Mouse (Mus musculus) right cerebral cortex, postnatal 10 days (tissue): ENCODE measurements around the gene Lzic.

ENCODE experiments used
- DNase-seq, 2 experiments: peaks; one replicate each; pipeline ENCODE4 v3.0.0; 2021; ENCODE audit warnings: low spot score in 2 of 2

Gene Lzic

DNA sequence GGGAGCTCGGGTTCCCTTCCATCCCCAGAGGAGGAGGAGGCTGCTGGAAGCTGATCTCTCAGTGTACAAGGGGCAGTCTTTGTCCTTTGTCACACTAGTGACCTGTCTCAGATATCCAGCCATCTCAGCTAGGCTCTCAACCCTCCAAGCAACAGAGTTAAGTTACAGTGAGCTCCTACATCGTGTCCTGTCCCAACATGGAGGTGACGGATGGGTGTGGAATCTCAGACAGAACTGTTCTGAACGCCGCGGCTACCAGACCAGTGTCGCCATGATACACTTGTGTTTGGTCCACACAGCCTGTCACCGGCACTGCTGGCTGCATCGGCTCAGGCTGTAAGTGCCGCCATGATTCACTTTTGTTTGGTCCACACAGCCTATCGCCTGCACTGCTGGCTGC lies 8.0 kb upstream of the Lzic start, which contains the start of gene Tmem274:
TSS of gene Tmem274 (plus strand) at position 301 of the 400 bp plus-strand sequence.
- no peak for DNase-seq

DNA sequence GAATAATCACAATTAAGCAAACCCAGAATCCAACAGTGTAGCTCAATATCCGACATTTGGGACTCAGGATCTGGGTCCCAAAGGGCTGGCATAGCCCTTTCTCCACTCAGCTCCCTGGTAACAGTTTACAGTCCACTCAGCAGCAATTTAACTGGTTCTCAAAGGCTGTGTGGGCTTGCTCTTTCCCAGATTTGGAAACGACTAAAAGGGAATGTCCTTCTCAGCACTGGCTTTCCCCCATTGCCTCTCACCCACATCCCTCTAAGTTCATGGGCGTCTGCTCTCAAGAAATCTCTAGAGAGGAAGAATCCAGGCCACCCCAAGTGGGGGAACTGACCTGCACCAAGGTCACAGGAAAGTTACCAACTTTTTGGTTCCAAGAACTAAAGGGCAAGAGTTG lies 463 bp upstream of the Lzic start:
- no peak for DNase-seq

DNA sequence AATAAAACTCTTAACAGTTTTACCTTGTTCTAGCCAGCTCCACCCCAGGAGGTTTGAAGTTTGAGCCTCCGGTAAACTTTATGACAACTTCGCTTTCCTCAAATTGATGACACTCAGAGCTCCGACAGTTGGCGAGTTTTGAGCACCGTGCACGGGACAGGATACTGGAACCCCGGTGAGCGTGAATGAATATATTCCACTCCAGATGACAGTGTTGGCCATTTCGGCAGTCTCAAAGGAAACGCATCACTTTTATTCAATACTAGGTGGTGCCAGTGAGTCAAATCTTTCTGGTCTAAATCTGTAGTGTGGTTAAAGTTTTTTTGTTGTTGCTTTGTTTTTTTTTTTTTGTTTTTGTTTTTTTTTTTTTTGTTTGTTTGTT lies 787 bp downstream of the Lzic start:
- DNase-seq, result peak in 1 of 2 experiments; percentile 49

DNA sequence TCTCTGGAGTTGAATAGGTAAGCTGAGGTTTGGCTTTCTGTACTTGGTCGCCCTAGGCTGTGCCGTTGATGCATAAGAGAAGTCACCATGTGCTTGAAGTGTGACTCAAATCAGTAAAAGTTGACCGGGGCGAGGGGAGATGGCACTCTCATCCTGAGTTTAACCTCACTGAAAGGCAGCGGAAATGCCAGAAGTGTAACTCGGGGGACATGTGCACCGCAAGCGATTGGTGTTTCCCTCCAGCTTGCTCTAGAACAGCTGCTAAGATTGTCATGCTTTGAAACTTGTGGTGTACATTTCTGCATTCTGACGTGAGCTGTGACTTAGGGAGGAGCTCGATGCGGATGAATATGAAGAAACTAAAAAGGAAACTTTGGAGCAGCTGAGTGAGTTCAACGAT lies 2.7 kb downstream of the Lzic start:
- no peak for DNase-seq

DNA sequence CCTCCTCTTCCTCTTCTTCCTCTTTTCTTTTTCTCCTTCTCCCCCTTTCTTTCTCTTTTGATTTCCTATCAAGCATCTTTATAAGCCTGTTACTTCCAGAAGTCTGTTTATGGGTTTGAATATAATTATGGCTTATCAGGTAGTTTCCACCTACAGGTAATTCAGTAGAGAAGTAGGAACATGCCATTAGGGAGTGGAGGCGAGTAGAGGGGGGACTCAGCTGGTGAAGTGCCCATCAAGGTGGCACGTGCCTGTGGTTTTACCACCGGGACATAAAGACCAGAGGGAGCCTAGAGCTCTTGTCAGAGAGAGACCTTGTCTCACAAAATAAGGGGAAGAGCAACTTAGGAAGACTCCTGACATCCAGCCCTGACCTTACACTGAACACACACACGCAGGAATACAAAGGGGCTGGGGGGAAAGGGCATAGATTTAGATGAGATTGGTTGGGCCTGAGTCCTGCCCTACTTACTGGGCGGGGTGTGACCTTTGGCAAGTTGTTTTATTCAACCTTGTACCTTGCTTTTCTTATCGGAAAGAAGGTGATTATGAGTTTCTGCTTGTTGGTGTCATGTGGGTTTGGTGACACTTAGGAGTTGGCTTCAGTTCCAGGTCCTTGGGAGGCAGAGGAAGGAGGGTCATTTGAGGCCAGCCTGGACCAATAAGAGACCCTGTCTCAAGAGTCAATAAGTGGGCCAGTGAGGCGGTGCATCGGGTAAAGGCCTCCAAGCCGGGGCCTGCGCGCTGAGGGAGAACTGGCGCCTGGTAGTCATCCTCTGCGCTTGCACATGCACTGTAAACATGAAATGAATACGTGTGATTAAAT lies 4.6 kb downstream of the Lzic start:
- DNase-seq, result no peak

DNA sequence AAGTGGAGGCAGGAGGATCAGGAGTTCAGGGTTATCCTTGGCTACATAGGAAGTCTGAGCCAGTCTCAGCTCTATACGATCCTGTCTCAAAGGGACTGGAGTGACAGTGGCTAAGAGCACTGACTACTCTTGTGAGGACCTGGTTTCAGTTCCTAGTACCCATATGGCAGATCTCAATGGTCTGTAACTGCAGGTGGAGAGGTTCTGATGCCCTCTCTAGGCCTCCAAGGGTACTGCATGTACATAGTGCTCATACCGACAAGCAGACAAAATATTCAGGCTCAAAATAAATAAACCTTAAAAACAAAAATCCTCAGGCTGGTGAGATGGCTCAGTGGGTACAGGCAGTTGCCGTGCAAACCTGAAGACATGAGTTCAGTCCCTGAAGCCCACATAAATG lies 6.1 kb downstream of the Lzic start:
- no peak for DNase-seq

DNA sequence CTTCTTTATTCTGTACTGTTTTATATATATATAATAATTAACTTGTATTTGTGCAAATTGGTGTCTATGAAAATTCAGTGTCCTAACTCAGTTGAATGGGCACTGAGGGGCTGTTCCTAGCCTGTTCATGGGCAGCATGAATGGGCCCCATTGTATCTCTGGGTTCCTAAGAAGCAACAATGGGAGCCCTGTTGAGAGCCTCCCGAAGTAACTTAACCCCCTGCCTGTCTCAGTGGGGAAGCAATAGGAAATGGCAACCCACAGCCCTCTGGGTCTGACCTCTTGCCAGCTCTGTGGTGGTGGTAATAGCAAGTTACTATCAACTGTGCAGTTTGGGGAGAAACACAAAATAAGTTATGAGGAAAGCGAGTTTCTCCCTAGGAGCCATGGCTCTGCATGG lies 11.6 kb downstream of the Lzic start:
- peak; percentile 46 to 61 for DNase-seq

DNA sequence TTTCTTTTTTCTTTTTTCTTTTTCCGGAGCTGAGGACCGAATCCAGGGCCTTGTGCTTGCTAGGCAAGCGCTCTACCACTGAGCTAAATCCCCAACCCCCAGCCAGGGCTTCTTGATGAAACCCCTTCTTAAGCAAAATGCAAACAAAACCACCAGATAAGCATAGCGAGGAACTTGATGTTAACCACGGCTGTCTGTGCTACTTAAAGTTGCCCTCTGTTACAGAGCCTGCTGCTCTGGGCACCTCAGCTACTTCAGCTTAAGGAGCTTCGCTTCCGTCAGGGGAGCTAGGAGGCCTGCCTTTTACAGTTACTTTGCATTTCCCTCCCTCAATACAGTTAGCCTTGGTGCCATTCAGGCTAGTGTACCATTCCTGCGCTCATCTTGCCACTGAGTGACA lies 13.9 kb downstream of the Lzic start:
- no peak for DNase-seq

DNA sequence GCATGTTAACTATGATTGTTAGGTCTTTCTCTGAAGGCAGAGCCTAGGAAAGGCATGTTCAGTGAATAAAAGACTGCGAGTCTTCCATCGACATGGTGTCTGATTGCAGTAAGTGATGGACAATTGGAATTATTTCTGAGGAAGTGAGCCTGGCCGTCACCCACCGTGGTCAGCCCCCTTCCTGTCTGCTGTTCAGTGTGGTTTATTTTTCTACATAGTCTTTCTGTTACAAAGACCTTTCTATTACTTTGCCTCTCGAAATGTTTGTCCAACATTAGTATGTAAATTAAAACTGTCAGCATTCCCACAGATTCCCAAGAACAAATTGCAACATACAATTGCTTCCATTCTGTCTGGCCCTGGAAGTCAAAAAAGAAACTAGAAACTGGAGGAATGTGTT lies 14.8 kb downstream of the Lzic start:
- DNase-seq, result no peak

DNA sequence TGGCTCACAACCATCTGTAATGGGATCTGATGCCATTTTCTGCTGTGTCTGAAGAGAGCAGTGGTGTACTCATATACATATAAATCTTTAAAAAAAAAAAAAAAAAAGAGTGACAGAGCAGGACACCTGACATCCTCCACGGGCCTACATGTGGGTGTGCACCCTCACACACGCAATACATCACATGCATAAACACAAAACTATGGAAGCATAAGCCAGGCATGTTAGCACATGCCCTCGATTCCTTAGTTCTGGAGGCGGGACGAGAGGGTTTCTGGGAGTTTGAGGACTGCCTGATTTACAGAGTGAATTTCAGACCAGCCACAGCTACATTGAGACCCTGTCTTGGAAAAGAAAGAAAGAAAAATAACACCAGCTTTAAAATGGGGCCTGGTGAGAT lies 19.3 kb downstream of the Lzic start:
- no peak for DNase-seq

DNA sequence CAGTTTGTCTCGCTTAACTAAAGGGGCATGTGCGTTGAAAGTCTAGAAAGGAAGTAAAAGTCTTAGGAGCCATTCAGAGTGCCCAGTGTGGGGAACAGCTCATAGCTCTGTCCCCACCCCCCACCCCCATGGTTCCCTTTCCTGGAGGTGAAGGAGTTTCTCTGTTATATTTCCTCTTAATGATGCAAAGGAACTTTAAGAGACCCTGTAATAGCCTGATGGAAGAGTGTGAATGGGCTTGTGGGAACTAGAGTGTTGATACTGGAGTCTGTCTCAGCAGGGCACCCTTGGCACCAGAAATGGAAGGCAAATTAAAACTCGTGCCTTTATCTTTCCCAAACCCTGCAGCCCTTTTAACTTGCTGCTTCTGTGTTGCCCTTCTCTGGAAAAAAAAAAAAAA lies 19.8 kb downstream of the Lzic start:
- no peak for DNase-seq

DNA sequence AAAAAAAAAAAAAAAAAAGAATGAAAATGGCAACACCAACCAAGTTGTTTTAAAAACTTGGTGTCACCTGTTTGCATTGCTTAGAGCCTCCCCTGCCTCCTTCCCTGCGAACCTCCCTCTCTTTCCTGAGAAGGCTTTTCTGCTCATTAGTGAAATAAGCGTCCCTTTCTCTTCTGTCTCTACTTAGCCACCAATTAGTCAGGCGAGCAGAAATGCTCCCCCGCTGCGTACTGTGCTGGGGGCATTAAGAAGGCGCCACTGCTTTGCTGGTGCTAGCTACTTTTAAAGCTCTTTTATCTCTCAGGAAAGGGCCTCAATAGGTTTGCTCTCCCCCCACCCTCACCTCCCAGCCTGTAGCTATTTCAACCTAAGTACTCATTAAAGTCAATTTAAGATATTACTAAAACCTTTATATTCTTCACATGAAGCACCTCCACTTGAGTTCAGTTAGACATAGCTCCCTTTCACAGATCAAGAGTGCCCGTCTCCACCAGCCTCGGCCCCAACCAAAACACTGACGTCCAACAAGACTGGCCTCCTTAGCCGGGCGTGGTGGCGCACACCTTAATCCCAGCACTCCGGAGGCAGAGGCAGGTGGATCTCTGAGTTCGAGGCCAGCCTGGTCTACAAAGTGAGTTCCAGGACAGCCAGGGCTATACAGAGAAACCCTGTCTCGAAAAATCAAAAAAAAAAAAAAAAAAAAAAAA lies 20.4 kb downstream of the Lzic start:
- DNase-seq, result no peak

DNA sequence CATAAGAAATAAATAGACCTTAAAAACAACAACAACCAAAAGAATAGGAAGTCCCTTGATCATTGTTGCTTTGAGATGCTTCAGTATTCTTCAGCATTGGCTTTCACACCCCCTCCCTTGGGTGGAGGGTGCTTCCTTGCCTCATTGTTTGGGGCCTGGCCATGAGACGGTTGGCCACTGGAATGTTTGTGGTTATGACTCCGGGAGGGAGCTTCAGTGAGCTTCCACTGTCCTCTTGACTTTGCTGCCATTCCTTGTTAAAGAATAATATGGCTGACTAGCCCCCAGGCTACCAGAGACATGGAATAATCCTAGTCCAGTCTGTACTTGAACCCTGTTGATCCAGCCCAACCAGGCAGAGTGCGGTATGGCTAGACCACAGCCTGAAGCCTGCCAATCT lies 21.9 kb downstream of the Lzic start:
- DNase-seq, result no peak

DNA sequence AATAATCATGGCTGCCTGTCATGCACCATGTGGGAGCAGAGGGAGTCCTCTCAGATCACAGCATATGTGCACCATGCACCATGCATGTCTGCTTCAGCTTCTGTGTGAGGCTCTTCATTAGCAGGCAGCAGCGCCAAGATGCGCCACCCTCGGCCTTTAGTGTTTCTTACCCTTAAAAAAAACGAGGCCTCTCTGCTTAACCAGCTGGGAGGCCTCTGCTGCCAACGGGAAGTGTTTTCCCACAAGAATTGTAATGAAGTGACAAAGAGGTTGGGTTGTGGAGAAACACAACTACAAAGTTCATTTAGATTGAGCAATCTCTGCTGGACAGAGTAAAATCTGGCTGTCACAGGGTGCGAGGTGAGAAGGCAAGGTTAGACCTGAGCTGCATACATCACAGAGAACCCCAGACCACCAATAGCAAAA lies 26.2 kb downstream of the Lzic start:
- DNase-seq, result no peak

DNA sequence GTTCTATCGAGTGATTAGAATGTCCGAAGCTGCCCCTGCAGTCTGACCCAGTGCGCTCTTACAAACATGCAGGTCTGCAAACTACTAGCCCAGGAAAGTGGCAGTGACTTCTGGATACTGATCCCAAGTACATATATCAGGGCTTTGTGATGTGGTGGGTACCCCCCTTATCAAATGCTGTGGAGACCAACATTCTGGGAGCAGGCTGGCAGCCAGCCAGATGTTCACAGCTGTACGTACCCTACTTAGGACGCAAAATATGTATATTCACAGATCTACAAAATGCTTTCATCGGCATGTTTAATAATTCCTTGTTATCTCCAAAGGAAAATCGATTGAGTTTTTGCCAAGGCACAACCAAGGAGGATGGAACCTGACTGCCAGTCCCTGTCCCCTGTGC lies 27.0 kb downstream of the Lzic start:
- DNase-seq, result no peak

DNA sequence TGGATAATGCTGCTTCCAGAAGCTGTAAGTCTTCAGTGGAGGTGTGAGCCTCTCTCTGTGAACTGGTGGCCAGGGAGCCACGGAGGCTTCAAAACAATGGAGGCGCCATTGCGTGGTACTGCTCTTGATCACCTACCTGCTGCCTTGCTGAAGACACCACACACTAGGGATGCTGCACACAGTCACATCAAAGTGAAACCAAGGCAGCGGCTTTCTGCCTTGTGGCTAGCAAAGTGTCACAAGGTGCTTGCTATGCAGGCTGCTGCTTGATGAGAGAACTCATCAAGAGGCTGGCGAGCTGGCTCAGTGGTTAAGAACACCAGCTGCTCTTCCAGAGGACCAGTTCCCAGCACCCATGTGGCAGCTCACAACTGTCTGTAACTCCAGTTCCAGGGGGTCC lies 30.7 kb downstream of the Lzic start:
- no peak for DNase-seq

DNA sequence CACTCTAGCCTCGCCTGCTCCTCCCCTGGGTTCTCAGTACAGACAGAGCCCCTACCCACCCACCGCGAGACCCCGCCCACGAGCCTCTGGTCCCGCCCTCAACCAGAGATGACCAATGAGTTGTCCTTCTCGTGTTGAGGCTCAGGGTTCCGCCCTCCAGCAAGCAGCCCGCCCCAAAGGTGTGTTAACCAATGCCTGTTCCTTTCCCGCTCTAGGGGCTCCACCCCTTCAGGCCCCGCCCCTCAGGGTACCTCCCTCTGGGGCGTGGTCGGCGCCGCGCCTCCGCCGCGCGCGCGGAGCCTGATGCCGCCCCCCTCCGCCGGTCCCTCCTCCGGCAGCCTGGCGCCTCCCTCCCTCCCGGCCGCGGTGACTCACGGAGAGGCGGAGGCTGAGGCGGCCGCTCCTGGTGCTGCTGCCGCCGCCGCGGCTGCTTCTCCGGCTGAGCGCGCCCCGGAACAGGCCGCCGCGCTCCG lies 32.9 kb downstream of the Lzic start, which contains the start of gene Ctnnbip1:
TSS of gene Ctnnbip1 (plus strand) at position 369 of the 473 bp plus-strand sequence.
- peak; percentile 97 to 98 for DNase-seq

DNA sequence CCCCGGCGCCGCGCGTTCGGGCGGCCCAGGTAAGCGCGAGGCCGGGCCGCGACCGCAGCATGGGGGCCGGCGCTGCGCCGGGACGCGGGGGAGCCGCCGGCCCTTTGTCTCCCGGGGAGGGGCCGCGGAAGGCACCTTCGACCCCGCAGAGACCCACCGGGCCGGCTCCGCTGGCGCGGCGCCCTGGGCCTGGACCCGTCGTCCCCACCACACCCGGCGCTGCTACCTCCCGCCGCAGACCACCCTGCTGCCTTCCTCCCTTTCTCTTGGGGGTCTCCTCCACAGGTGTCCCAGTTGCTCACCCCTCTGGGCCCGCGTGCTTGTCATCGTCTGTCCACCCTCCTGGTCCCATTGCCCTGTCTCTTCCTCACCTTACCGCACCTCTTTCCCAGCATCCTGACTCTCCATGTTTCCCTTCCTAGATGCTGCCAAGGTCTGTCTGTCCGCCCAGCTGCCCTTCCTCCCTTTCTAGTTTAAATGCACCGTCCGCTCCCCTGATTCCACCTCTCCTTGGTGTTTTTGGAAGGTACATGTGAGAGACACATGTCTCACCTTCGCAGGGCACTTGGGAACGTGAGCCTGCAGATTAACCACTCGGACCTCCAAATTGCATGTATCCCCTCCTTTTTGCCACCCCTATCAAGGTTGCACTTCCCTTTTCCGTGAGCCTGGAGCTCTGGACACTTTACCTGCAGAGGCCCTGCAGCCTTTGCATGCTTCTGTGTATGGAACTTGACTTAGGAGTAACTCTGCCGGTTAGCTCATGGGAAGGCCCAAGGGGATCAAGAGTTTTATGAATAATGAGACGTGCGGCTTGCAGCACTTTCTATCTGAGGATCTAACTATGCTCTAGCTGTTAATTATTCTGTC lies 33.6 kb downstream of the Lzic start:
- DNase-seq, result peak in 1 of 2 experiments; percentile 38

DNA sequence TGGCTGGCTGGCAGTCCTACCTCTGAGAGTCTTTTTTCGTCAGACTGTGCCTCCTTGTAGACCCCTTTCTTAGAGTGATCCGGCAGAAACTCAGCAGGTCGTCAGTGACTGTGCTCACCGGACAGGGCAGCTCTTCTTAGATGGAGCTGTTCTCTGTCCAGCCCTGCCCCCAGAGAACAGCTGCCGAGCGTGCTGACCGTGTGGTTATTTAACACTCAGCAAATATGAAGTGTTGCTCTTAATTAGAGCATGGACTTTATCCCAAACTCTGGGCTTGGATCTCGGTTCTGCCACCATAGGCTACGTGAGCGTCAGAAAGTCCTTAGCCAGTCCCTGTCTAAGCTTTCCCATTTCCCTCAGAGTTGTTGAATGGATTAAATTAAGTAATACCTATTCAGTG lies 36.2 kb downstream of the Lzic start:
- no peak for DNase-seq

DNA sequence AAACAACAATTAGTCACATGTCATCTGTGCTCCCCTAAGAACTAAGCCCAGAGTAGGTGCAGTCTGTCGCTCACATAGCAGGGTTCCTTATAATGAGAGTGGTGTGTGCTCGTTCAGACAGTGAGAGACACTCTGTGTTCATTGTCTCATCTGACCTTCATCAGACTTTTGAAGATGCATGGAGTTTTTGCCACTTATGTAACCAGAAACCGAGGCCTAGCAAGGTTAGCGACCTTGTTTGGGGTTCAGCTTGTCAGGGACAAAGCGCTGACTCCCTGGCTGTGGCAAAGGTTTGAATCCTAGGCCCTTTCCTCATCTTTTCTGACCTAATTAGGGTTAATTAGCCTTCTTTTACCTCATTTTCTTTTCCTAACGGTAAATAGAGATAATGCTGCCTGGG lies 38.9 kb downstream of the Lzic start:
- peak in 1 of 2 experiments; percentile 13 for DNase-seq

DNA sequence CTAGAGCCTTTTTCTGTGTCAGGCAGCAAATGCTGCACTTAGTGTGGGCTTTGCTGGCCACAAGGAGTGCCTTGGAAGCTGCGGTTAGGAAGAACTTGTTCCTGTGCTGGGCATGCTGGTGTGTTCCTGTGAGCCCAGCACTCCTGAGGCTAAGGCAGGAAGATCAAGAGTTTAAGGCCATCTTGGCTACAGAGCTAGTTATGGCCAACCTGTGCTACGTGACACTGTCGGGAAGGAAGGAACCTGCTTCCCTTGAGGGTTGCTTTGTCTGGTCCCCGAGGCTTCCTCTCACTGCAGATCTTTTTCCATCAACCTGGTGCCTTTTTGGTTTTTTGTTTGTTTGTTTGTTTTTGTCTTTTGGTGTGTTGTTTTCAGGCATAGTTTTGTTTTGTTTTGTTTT lies 40.1 kb downstream of the Lzic start:
- DNase-seq, result no peak

DNA sequence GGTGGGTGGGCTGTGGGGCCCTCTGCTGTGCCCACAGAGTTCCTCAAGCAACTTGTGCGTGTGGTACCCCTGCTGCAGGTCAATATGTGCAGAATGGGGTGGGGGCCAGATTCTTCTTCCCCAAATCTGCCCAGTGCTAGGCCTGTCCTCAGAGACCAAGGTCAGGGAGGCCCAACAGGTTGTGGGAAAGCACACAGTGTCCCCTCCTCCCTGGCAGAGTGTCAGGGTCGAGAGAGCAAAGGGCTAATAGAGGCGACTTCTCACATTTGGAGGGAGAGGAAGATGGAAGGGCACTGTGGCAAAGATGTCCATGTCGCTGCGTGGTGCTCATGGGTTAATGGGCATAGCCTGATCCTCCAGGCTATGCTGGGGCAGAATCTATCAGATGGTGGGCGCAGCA lies 40.8 kb downstream of the Lzic start:
- no peak for DNase-seq
